Mouse (Mus musculus) intestine, embryonic 15.5 days (tissue): ENCODE data around the gene Add2. TPM values are rescaled to one million over a fixed set of nuclear protein-coding genes. Genes with fewer than 3 reads are reported as not detected.
A peak's percentile ranks its signal among the peaks of the same experiment; 100 is the strongest.
"Not testable (repeated sequence)": the region's sequence is repeated elsewhere in the genome, so short reads cannot be mapped to it uniquely, and the experiment has no call there.

Source experiments
- ATAC-seq: fragments of 200-750 bp; cut with Nextera tagmentation; 2 replicates; pipeline ENCODE4 v1.8.0; 2017; ENCODE audit warnings: moderate TSS enrichment, moderate library complexity
- H3K27ac ChIP-seq: fragments of 300-500 bp; sonication (generic); 2 replicates; pipeline ENCODE4 v1.5.1; 2015; ENCODE audit warnings: mild to moderate bottlenecking, inconsistent platforms
- H3K27me3 ChIP-seq: fragments of 300-500 bp; sonication (generic); replicated peaks from 2 replicates; pipeline ENCODE4 v1.6.1; 2015; ENCODE audit warnings: inconsistent platforms
- H3K36me3 ChIP-seq: fragments of 300-500 bp; sonication (generic); 2 replicates; pipeline ENCODE4 v1.6.1; 2015; ENCODE audit warnings: inconsistent platforms
- H3K4me1 ChIP-seq: fragments of 300-500 bp; sonication (generic); replicated peaks from 2 replicates; pipeline ENCODE4 v1.6.1; 2015; ENCODE audit warnings: inconsistent platforms
- H3K4me2 ChIP-seq: fragments of 300-500 bp; sonication (generic); replicated peaks from 2 replicates; pipeline ENCODE4 v1.6.1; 2015; ENCODE audit warnings: mild to moderate bottlenecking, inconsistent platforms
- H3K4me3 ChIP-seq: fragments of 300-500 bp; sonication (generic); replicated peaks from 2 replicates; pipeline ENCODE4 v1.5.1; 2015; ENCODE audit warnings: inconsistent platforms
- H3K9ac ChIP-seq: fragments of 300-500 bp; sonication (generic); 2 replicates; pipeline ENCODE4 v1.6.1; 2015; ENCODE audit warnings: inconsistent platforms
- H3K9me3 ChIP-seq: fragments of 300-500 bp; sonication (generic); 2 replicates; pipeline ENCODE4 v1.6.1; 2016; ENCODE audit warnings: inconsistent platforms
- WGBS: fragments of 180-500 bp; shearing (Covaris S2); methylation state at CpG from one replicate; pipeline ENCODE4 v1.1.7; 2015; 5-methylcytosine and 5-hydroxymethylcytosine counted together
- polyA plus RNA-seq: library from polyadenylated mRNA; unstranded; fragments of >200 nt; fragmentation: Nextera tagmentation; extraction: Ambion mirVana; gene quantifications from 2 replicates; pipeline ENCODE4 v1.2.1, GENCODE M21; 2015

Add2 gene
- 7.6 and 8.6 TPM in 2 replicates for polyA plus RNA-seq

DNA sequence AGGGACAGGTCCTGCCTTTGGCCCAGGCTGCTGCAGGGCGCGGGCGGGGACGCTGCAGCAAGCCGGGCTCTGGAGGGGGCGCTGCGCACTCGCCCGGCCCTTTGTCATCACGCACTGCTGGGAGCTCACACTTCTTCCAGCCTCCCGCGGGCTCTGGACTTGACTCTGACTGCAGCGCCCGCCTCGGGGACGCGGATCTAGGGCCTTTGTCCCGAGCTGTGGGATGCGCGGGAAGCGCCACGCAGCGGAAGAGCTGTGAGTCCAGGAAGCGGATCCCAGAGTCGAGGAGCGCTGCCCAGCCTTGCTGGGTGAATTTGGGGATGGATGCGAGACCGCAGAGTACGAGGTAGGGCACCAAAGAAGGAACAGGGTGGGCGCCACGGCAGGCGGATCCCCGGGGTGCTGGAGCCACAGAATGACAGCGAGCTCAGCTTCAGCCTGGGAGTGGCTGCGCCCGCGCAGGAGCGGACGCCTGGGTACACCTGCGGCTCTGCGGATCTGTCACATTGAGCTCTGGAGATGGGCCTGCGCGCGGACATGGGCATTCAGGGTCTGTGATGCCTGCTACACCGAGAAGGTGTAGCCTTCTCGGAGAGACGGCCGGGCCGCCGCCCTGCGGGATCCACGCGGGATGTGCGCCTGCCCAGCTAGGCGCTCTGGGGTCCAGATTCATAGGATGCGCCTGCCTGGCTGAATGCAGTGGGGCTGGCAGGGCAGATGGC, at the start of gene Add2:
Add2 (plus strand) TSS at position 81 of the 722 bp plus-strand sequence.
- H3K27ac ChIP-seq = no peak within 1 kb of the TSS
- 2% methylated on average over 56 of the region's 56 CpGs for WGBS
- peak within 1 kb of the TSS; percentile 49 for H3K9ac ChIP-seq
- peaks cover 11% of the 10 kb centered on the region for H3K27me3 ChIP-seq
- ATAC-seq = peak; percentile 75
- no peaks in the 10 kb centered on the region for H3K36me3 ChIP-seq
- H3K9me3 ChIP-seq = no peaks in the 10 kb centered on the region
- H3K4me2 ChIP-seq = peak within 1 kb of the TSS; percentile 97
- peaks cover 5% of the 10 kb centered on the region for H3K4me1 ChIP-seq
- peak within 1 kb of the TSS; percentile 45 for H3K4me3 ChIP-seq

DNA sequence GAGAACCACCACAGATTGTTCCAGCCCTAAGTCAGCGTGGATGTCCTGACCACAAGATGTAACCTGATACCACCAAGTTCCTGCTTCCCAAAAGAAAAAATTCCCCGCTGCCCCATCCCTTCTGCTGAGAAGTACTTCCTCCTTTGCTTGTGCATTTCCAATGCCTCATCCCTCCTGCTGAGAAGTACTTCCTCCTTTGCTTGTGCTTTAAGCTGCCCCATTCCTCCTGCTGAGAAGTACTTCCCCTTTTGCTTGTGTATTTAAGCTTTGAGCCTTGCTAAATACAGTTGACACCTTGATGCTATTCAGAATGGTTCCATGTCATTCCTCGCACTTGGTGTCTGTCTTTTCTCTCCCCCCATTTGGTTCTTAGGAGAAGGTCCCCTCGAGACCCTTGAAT, 49.7 kb upstream of the Add2 start:
- not testable (repeated sequence) for H3K9ac ChIP-seq, H3K36me3 ChIP-seq, ATAC-seq, H3K27ac ChIP-seq, H3K4me1 ChIP-seq, H3K27me3 ChIP-seq, H3K4me3 ChIP-seq, H3K9me3 ChIP-seq, H3K4me2 ChIP-seq
- 78% methylated on average over 4 of the region's 4 CpGs for WGBS

DNA sequence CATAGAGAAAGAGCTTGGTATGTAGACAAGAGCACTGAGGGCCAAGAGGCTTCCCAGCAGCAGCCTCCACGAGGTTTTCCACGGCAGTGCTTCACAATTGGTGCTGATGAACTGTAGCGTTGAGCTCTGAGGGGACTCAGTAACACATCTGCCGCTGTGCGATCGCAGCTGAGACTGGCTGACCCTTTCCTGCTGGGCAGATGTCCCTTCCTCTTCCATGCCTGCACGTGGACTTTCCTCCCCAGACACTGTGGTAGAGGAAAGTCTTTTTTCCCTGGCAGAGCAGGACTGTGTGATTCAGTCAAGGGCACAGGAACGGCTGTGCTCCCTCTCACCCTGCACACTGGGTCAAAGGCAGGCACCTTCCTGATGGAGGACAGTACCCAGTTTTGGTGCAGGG, 44.1 kb upstream of the Add2 start:
- no peak overlapping the region for H3K4me2 ChIP-seq
- WGBS = 78% methylated on average over 8 of the region's 8 CpGs

GRCm38 (mm10) chr6:85989570-85989969, 38.9 kb upstream of the Add2 start:
- not testable (repeated sequence) for H3K4me2 ChIP-seq, ATAC-seq, H3K4me1 ChIP-seq, H3K9ac ChIP-seq, H3K36me3 ChIP-seq, H3K4me3 ChIP-seq, H3K27ac ChIP-seq, H3K9me3 ChIP-seq, H3K27me3 ChIP-seq
- WGBS = 87% methylated on average over 5 of the region's 5 CpGs

More for the DNA sequence above, 44.1 kb upstream of the Add2 start:
- no peak overlapping the region for H3K4me3 ChIP-seq
- no peaks in the 10 kb centered on the region for H3K4me1 ChIP-seq
- H3K9ac ChIP-seq = no peak overlapping the region
- ATAC-seq = no peak
- no peaks in the 10 kb centered on the region for H3K36me3 ChIP-seq
- H3K9me3 ChIP-seq = no peaks in the 10 kb centered on the region
- H3K27ac ChIP-seq = no peak overlapping the region
- no peaks in the 10 kb centered on the region for H3K27me3 ChIP-seq

DNA sequence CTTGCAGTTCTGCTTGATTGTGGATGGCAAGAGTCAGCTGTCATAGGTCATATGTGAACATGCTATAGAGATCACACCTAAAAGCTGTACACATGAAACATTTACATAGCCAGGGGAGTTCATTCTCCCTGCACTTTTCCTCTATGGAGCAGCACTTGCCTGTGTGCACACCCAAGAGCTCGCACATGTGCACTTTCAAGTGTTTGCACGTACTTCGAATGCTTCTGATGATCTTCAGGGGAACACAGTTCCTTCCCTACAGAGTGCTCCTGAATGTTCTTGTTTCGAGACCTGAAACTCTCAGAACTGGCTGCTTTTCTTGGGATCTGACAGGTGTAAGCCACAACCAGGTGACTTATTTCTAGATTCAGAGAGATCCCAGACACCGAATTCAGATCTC, 37.7 kb upstream of the Add2 start:
- H3K9me3 ChIP-seq, H3K4me3 ChIP-seq, H3K9ac ChIP-seq, H3K27me3 ChIP-seq, H3K4me1 ChIP-seq, H3K4me2 ChIP-seq, ATAC-seq, H3K36me3 ChIP-seq, H3K27ac ChIP-seq: not testable (repeated sequence)
- 77% methylated on average over 5 of the region's 5 CpGs for WGBS

DNA sequence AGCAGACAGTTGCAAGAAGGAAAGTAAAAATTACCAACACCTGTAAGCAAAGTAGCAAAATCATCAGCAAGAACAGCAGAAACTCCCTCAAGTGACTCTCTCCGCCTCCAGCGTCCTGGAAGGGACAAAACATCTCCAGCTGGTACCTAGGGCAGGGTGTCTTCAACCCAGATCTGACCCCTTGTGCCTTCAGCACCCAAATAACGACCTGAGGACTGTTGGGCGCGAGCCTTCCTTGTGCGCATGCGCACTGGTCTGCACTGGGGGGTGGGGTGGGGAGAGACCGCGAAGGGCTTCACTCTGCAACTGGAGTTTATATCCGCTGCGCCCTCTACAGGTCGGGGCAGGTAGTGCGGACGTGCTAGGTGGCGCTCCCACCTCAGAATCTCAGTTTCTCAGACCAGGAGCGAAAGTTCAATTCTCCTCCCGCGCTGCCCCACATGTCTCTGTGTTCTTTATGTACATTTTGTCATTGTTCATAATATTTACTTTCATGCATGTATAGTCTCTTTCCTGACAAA, 25.0 kb upstream of the Add2 start:
- 76% methylated on average over 18 of the region's 18 CpGs for WGBS
- no peak overlapping the region for H3K4me2 ChIP-seq
- H3K9ac ChIP-seq = no peak overlapping the region
- no peaks in the 10 kb centered on the region for H3K36me3 ChIP-seq
- H3K27ac ChIP-seq = no peak overlapping the region
- no peaks in the 10 kb centered on the region for H3K9me3 ChIP-seq
- ATAC-seq = no peak
- peaks cover 3% of the 10 kb centered on the region; the same call in 1 of the 2 replicates for H3K4me1 ChIP-seq
- no peak overlapping the region for H3K4me3 ChIP-seq
- no peaks in the 10 kb centered on the region for H3K27me3 ChIP-seq

- Histone ChIP-seq H3K4me3 (no peak overlapping the region), H3K27me3 (no peaks in the 10 kb centered on the region), H3K9ac (no peak overlapping the region), H3K4me1 (peaks cover 3% of the 10 kb centered on the region; the same call in 1 of the 2 replicates), H3K36me3 (no peaks in the 10 kb centered on the region), H3K9me3 (no peaks in the 10 kb centered on the region), H3K4me2 (peak overlapping the region; percentile 48), H3K27ac (no peak overlapping the region)
- WGBS = 12% methylated on average over 18 of the region's 18 CpGs
- ATAC-seq = peak; percentile 87
Measured at GRCm38 (mm10) chr6:86004271-86005148, 24.0 kb upstream of the Add2 start.

GRCm38 (mm10) chr6:86009980-86010379, 18.5 kb upstream of the Add2 start:
- no peaks in the 10 kb centered on the region for H3K9me3 ChIP-seq
- WGBS = 44% methylated on average over 4 of the region's 4 CpGs
- no peak overlapping the region for H3K4me2 ChIP-seq
- no peak for ATAC-seq
- no peak overlapping the region for H3K27ac ChIP-seq
- no peak overlapping the region for H3K4me3 ChIP-seq
- no peaks in the 10 kb centered on the region for H3K4me1 ChIP-seq
- H3K27me3 ChIP-seq = no peaks in the 10 kb centered on the region
- no peaks in the 10 kb centered on the region for H3K36me3 ChIP-seq
- no peak overlapping the region for H3K9ac ChIP-seq

GRCm38 (mm10) chr6:86014812-86015211, 13.7 kb upstream of the Add2 start:
- not testable (repeated sequence) for H3K36me3 ChIP-seq, H3K27me3 ChIP-seq, H3K4me1 ChIP-seq, H3K4me2 ChIP-seq, H3K27ac ChIP-seq, H3K4me3 ChIP-seq, H3K9ac ChIP-seq, H3K9me3 ChIP-seq, ATAC-seq
- WGBS = 51% methylated on average over 5 of the region's 5 CpGs

DNA sequence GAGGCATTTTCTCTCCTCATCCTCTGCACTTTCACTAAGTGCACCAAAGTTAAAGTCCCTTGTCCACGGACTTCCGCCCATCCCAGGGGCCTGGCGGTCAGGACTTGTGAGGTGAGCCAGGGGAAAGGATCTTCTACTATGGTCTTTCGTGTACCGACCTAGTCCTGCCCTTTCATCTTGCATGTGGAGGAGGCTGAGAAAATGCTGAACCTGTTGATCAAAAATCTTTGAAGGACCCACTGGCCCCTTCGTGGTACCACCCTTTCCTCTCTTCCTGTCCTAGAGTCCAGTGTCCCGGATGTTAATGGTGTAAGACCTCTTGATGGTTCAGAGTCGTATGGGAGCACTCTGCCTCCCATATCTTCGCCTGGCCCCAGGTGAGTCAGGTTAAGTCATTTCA, 12.6 kb upstream of the Add2 start, which contains the start of gene Figla:
Figla (plus strand) TSS at position 301 of the 400 bp plus-strand sequence.
- no peak within 1 kb of the TSS for H3K4me2 ChIP-seq
- no peak within 1 kb of the TSS for H3K9ac ChIP-seq
- no peaks in the 10 kb centered on the region for H3K27me3 ChIP-seq
- ATAC-seq = no peak
- 77% methylated on average over 9 of the region's 9 CpGs for WGBS
- no peak within 1 kb of the TSS for H3K4me3 ChIP-seq
- H3K36me3 ChIP-seq = no peaks in the 10 kb centered on the region
- H3K27ac ChIP-seq = no peak within 1 kb of the TSS
- no peaks in the 10 kb centered on the region for H3K9me3 ChIP-seq
- no peaks in the 10 kb centered on the region for H3K4me1 ChIP-seq

DNA sequence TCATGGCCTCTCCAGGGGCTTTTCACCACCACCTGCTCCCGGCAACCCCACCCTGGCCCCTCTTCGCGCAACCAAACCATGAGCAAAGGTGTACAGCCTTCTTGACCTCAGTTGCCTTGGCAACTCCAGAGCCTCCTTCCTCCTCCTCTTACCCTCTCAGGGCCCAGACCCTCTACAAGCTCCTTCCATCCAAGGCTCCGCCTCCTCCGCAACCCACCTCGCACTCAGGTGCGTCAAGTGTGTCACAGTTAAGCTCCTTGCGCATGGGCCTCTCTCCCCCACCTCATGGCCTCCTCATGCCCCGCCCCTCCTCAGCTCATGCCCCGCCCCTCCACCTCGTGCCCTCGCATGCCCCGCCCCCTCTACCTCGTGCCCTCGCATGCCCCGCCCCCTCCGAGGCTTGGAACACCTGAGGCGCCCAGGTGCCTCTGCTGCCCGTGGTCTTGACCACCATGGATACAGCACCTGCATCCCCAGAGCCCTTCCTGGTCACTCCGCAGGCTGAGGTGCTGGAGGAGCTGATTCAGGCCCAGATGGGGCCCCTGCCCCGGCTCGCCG, 11.6 kb upstream of the Add2 start:
- no peak overlapping the region for H3K27ac ChIP-seq
- WGBS = 81% methylated on average over 23 of the region's 23 CpGs
- ATAC-seq = no peak
- H3K4me3 ChIP-seq = no peak overlapping the region
- H3K27me3 ChIP-seq = no peaks in the 10 kb centered on the region
- no peak overlapping the region for H3K4me2 ChIP-seq
- H3K4me1 ChIP-seq = no peaks in the 10 kb centered on the region
- H3K9me3 ChIP-seq = no peaks in the 10 kb centered on the region
- no peaks in the 10 kb centered on the region for H3K36me3 ChIP-seq
- H3K9ac ChIP-seq = no peak overlapping the region
